Mouse (Mus musculus): ENCODE data around the gene Nbeal1. TPM values are rescaled to one million over a fixed set of nuclear protein-coding genes. Genes with fewer than 3 reads are reported as not detected.

Nbeal1 gene
- polyA plus RNA-seq, 1 experiment from 2014 or later = 2.5 TPM

- peaks cover 18% of the 10 kb centered on the region for H3K36me3 ChIP-seq
- no peak overlapping the region for H3K4me2 ChIP-seq
- no peak overlapping the region for H3K9ac ChIP-seq
- peaks cover 21% of the 10 kb centered on the region for H3K4me1 ChIP-seq
- H3K9me3 ChIP-seq (replicated peaks) = peaks cover 15% of the 10 kb centered on the region
- WGBS (ENCODE audit: insufficient replicate concordance) = 46% methylated on average over 2 of the region's 2 CpGs
- no peak for ATAC-seq
- no peaks in the 10 kb centered on the region for H3K27me3 ChIP-seq (replicated peaks)
- no peak overlapping the region for H3K4me3 ChIP-seq
- no peak overlapping the region for H3K27ac ChIP-seq
Observed at GRCm38 (mm10) chr1:60345712-60346111, 165.3 kb downstream of the Nbeal1 start.

GRCm38 (mm10) chr1:60352786-60353185 lies 172.4 kb downstream of the Nbeal1 start:
- 73% methylated on average over 5 of the region's 5 CpGs for WGBS (ENCODE audit: insufficient replicate concordance)
- no peak for ATAC-seq

GRCm38 (mm10) chr1:60361626-60362025 lies 181.2 kb downstream of the Nbeal1 start:
- Histone ChIP-seq H3K4me3 (no peak overlapping the region), H3K9ac (no peak overlapping the region), H3K4me1 (no peaks in the 10 kb centered on the region), H3K27ac (no peak overlapping the region), H3K27me3 (replicated peaks) (no peaks in the 10 kb centered on the region), H3K9me3 (replicated peaks) (no peaks in the 10 kb centered on the region), H3K36me3 (peaks cover 45% of the 10 kb centered on the region), H3K4me2 (no peak overlapping the region)
- ATAC-seq = no peak
- WGBS (ENCODE audit: insufficient replicate concordance) = 91% methylated on average over 1 of the region's 1 CpGs

More at GRCm38 (mm10) chr1:60352786-60353185, 172.4 kb downstream of the Nbeal1 start:
- Histone ChIP-seq H3K27me3 (replicated peaks) (no peaks in the 10 kb centered on the region), H3K36me3 (peaks cover 53% of the 10 kb centered on the region), H3K4me1 (no peaks in the 10 kb centered on the region), H3K9me3 (replicated peaks) (peaks cover 15% of the 10 kb centered on the region), H3K27ac (no peak overlapping the region), H3K4me3 (no peak overlapping the region), H3K9ac (no peak overlapping the region), H3K4me2 (no peak overlapping the region)

GRCm38 (mm10) chr1:60376556-60376955 lies 196.2 kb downstream of the Nbeal1 start:
- Histone ChIP-seq H3K4me2 (no peak overlapping the region), H3K27me3 (replicated peaks) (no peaks in the 10 kb centered on the region), H3K9ac (no peak overlapping the region), H3K9me3 (replicated peaks) (no peaks in the 10 kb centered on the region), H3K36me3 (peaks cover 75% of the 10 kb centered on the region), H3K4me1 (no peaks in the 10 kb centered on the region), H3K27ac (no peak overlapping the region), H3K4me3 (no peak overlapping the region)
- no peak for ATAC-seq
- WGBS (ENCODE audit: insufficient replicate concordance) = 67% methylated on average over 1 of the region's 1 CpGs

- no peak for ATAC-seq
- peaks cover 69% of the 10 kb centered on the region for H3K36me3 ChIP-seq
Observed at GRCm38 (mm10) chr1:60381910-60382309, 201.5 kb downstream of the Nbeal1 start.

More at GRCm38 (mm10) chr1:60381910-60382309, 201.5 kb downstream of the Nbeal1 start:
- no peak overlapping the region for H3K9ac ChIP-seq
- 93% methylated on average over 3 of the region's 3 CpGs for WGBS (ENCODE audit: insufficient replicate concordance)
- no peak overlapping the region for H3K4me3 ChIP-seq
- no peak overlapping the region for H3K4me2 ChIP-seq
- H3K27ac ChIP-seq = no peak overlapping the region
- H3K4me1 ChIP-seq = no peaks in the 10 kb centered on the region
- H3K27me3 ChIP-seq (replicated peaks) = no peaks in the 10 kb centered on the region
- H3K9me3 ChIP-seq (replicated peaks) = no peaks in the 10 kb centered on the region

Other genes with a start within 250 kb of the Nbeal1 start
- 0.56 and 0.69 TPM in 2 replicates for gene Ica1l, start 137.4 kb upstream of the Nbeal1 start, polyA plus RNA-seq (2016; fragmentation: Nextera tagmentation; extraction: Ambion mirVana)
- gene Carf, start 82.4 kb upstream of the Nbeal1 start, polyA plus RNA-seq (2016; fragmentation: Nextera tagmentation; extraction: Ambion mirVana) = 2.9 and 3.2 TPM in 2 replicates
- gene Wdr12, start 82.0 kb upstream of the Nbeal1 start, polyA plus RNA-seq (2016; fragmentation: Nextera tagmentation; extraction: Ambion mirVana) = 69.1 and 70.1 TPM in 2 replicates
- 22.4 and 23.7 TPM in 2 replicates for gene Cyp20a1, start 162.7 kb downstream of the Nbeal1 start, polyA plus RNA-seq (2016; fragmentation: Nextera tagmentation; extraction: Ambion mirVana)
- gene Abi2, start 229.0 kb downstream of the Nbeal1 start, polyA plus RNA-seq (2016; fragmentation: Nextera tagmentation; extraction: Ambion mirVana) = 8.5 and 9.9 TPM in 2 replicates

Data from liver, embryonic 12.5 days (tissue).